Mouse (Mus musculus) hindbrain, embryonic 14.5 days (tissue): ENCODE measurements at regions not wholly inside any gene's neighbourhood (a gene's known extent, or its start where the extent isn't known, plus 50 kb on each side); places are given as distances from the start of the nearest gene placed in this dataset.

Experiments
- ATAC-seq: fragments of 200-750 bp; cut with Nextera tagmentation; 2 replicates; pipeline ENCODE4 v1.8.0; 2017; ENCODE audit warnings: moderate number of reproducible peaks, mild to moderate bottlenecking, moderate TSS enrichment, moderate library complexity; ENCODE audit not compliant: low FRiP score
- DNase-seq: peaks from one replicate; pipeline ENCODE4 v3.0.0-alpha.2; 2015; ENCODE audit warnings: low spot score
- H3K27ac ChIP-seq: fragments of 300-500 bp; sonication (generic); 2 replicates; pipeline ENCODE4 v1.5.1; 2014; ENCODE audit warnings: mild to moderate bottlenecking, moderate library complexity
- H3K27me3 ChIP-seq: fragments of 300-500 bp; sonication (generic); 2 replicates; pipeline ENCODE4 v1.6.1; 2014; ENCODE audit warnings: mild to moderate bottlenecking, low read length, mixed read lengths; ENCODE audit not compliant: control insufficient read depth, insufficient read depth
- H3K36me3 ChIP-seq: fragments of 300-500 bp; sonication (generic); replicated peaks from 2 replicates; pipeline ENCODE4 v1.6.1; 2014; ENCODE audit not compliant: control insufficient read depth, insufficient read depth
- H3K4me1 ChIP-seq: fragments of 300-500 bp; sonication (generic); replicated peaks from 2 replicates; pipeline ENCODE4 v1.6.1; 2014; ENCODE audit warnings: antibody characterized with exemption, low read length, mixed read lengths; ENCODE audit not compliant: control insufficient read depth, insufficient read depth
- H3K4me2 ChIP-seq: fragments of 300-500 bp; sonication (generic); replicated peaks from 2 replicates; pipeline ENCODE4 v1.6.1; 2014; ENCODE audit warnings: mild to moderate bottlenecking, moderate library complexity
- H3K4me3 ChIP-seq: fragments of 300-500 bp; sonication (generic); replicated peaks from 2 replicates; pipeline ENCODE4 v1.5.1; 2014; ENCODE audit warnings: mild to moderate bottlenecking, low read length
- H3K9ac ChIP-seq: fragments of 300-500 bp; sonication (generic); 2 replicates; pipeline ENCODE4 v1.6.1; 2014
- H3K9me3 ChIP-seq: fragments of 300-500 bp; sonication (generic); 2 replicates; pipeline ENCODE4 v1.6.1; 2016; ENCODE audit warnings: low read length; ENCODE audit not compliant: control insufficient read depth
- WGBS: fragments of 180-500 bp; shearing (Covaris S2); extraction: QIAGEN DNeasy Blood & Tissue Kit; methylation state at CpG from one replicate; pipeline ENCODE4 v1.1.7; 2014; 5-methylcytosine and 5-hydroxymethylcytosine counted together

- no peaks in the 10 kb centered on the region for H3K36me3 ChIP-seq
- no peaks in the 10 kb centered on the region for H3K9me3 ChIP-seq
- no peak overlapping the region for H3K4me2 ChIP-seq
- H3K27ac ChIP-seq = no peak overlapping the region
- no peaks in the 10 kb centered on the region for H3K4me1 ChIP-seq
- no peak for ATAC-seq
- no peaks in the 10 kb centered on the region for H3K27me3 ChIP-seq
- WGBS = 88% methylated on average over 1 of the region's 1 CpGs
- no peak overlapping the region for H3K9ac ChIP-seq
- DNase-seq = no peak
- H3K4me3 ChIP-seq = no peak overlapping the region
These were observed 454.6 kb upstream of the Ptprd start for GRCm38 (mm10) chr4:78666326-78666725.

DNA sequence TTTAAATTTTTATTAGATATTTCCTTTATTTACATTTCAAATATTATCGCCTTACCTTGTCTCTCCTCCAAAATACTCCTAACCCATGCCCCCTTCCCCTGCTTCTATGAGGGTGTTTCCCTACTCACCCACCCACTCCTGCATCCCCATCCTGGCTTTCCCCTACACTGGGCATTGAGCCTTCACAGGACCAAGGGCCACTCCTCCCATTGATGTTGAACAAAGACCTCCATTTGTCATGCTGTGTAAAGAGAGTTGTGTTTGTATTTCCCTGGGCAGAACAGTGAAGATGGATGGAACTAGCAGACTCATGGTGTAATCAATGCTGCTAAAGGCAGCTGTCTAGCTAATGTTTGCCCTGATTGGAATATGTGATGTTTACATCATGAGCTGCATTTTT lies 431.0 kb upstream of the Ptprd start:
- H3K9ac ChIP-seq = no peak overlapping the region
- no peaks in the 10 kb centered on the region for H3K27me3 ChIP-seq
- H3K4me3 ChIP-seq = no peak overlapping the region
- H3K4me1 ChIP-seq = no peaks in the 10 kb centered on the region
- ATAC-seq (peak; percentile 43; the same call in 1 of the 2 replicates), DNase-seq (no peak)
- 44% methylated on average over 1 of the region's 1 CpGs for WGBS
- H3K36me3 ChIP-seq = no peaks in the 10 kb centered on the region
- no peak overlapping the region for H3K4me2 ChIP-seq
- no peaks in the 10 kb centered on the region for H3K9me3 ChIP-seq
- H3K27ac ChIP-seq = no peak overlapping the region

- 15% methylated on average over 18 of the region's 18 CpGs for WGBS
- DNase-seq (peak; percentile 25), ATAC-seq (peak; percentile 83)
- H3K36me3 ChIP-seq = no peaks in the 10 kb centered on the region
- H3K4me1 ChIP-seq = peaks cover 9% of the 10 kb centered on the region; the same call in 1 of the 2 replicates
- H3K4me3 ChIP-seq = peak overlapping the region; percentile 31
- no peak overlapping the region for H3K27ac ChIP-seq
- H3K9ac ChIP-seq = peak overlapping the region; percentile 42; the same call in 1 of the 2 replicates
- no peaks in the 10 kb centered on the region for H3K27me3 ChIP-seq
- no peaks in the 10 kb centered on the region for H3K9me3 ChIP-seq
- peak overlapping the region; percentile 60 for H3K4me2 ChIP-seq
These were observed 394.7 kb upstream of the Ptprd start for GRCm38 (mm10) chr4:78606461-78606830.

- DNase-seq = no peak
- no peaks in the 10 kb centered on the region for H3K27me3 ChIP-seq
These were observed 394.2 kb upstream of the Ptprd start for GRCm38 (mm10) chr4:78605763-78606460.

GRCm38 (mm10) chr4:78581590-78581989 lies 369.8 kb upstream of the Ptprd start:
- no peaks in the 10 kb centered on the region for H3K4me1 ChIP-seq
- no peak overlapping the region for H3K27ac ChIP-seq
- no peak for DNase-seq
- no peak for ATAC-seq
- 88% methylated on average over 2 of the region's 2 CpGs for WGBS
- no peaks in the 10 kb centered on the region for H3K36me3 ChIP-seq
- no peak overlapping the region for H3K9ac ChIP-seq
- no peaks in the 10 kb centered on the region for H3K9me3 ChIP-seq
- H3K27me3 ChIP-seq = no peaks in the 10 kb centered on the region
- H3K4me3 ChIP-seq = no peak overlapping the region
- no peak overlapping the region for H3K4me2 ChIP-seq

More at GRCm38 (mm10) chr4:78605763-78606460, 394.2 kb upstream of the Ptprd start:
- Histone ChIP-seq H3K4me1 (peaks cover 9% of the 10 kb centered on the region; the same call in 1 of the 2 replicates), H3K4me3 (peak overlapping the region; percentile 31), H3K27ac (no peak overlapping the region), H3K9ac (peak overlapping the region; percentile 42; the same call in 1 of the 2 replicates), H3K4me2 (peak overlapping the region; percentile 60), H3K9me3 (no peaks in the 10 kb centered on the region), H3K36me3 (no peaks in the 10 kb centered on the region)
- 74% methylated on average over 4 of the region's 4 CpGs for WGBS
- ATAC-seq = peak; percentile 17; the same call in 1 of the 2 replicates

- Histone ChIP-seq H3K9ac (no peak overlapping the region), H3K4me2 (no peak overlapping the region), H3K27ac (no peak overlapping the region), H3K27me3 (no peaks in the 10 kb centered on the region), H3K4me1 (no peaks in the 10 kb centered on the region), H3K9me3 (no peaks in the 10 kb centered on the region), H3K4me3 (no peak overlapping the region), H3K36me3 (no peaks in the 10 kb centered on the region)
- WGBS = 85% methylated on average over 2 of the region's 2 CpGs
- DNase-seq (no peak), ATAC-seq (no peak)
These were observed 353.6 kb upstream of the Ptprd start for GRCm38 (mm10) chr4:78565356-78565755.
